ENCODE assay signal across 25 mouse cellular contexts in the genomic region with DNA sequence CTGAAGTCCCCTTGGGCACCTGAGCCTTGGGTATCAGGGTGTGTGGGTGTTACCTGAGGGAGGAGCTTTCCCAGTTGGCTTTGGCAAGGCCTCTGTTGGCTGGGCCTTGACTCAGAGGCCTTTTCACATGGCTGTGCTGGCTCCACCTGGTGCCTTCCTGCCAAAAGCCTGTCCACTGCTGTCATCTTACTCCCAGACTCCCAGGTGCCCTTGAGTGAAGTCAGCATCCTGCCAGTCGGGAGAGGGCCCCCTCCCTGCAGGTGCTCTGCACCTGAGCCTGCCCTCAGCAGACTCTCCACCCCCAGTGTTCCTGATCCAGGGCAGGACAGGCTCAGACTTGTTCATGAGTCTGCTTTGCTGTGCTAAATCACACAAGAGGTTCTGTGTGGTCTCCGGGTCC.
DNase-seq lines count a peak whose midpoint lies in the region; ATAC-seq and TF ChIP-seq lines count a peak whose summit lies in the region.
"Had no signal": no experiment of that assay in that cellular context is flagged by ENCODE, and none has a peak within 500 bp of the region (broad histone marks: within the 10 kb centered on the region; RNA-seq: fewer than 3 reads in every experiment).

No protein-coding gene starts in this region.

- H3K9me3 ChIP-seq in lung, postnatal 0 days (ENCODE audit: low read length): no peaks in the 10 kb centered on the region
- no peaks in the 10 kb centered on the region for H3K9me3 ChIP-seq in stomach, embryonic 15.5 days
- H3K9me3 ChIP-seq: forebrain, embryonic 12.5 days; G1E; hindbrain, embryonic 13.5 days; limb, embryonic 12.5 days; liver, embryonic 13.5 days; lung, embryonic 15.5 days; megakaryocyte, embryonic 14.5 days; neural tube, embryonic 15.5 days had no signal

- no peak for TF ChIP-seq POLR2A in bone marrow macrophage, adult 2 months (IDR thresholded peaks at IDR 0.05; ENCODE audit: borderline replicate concordance, low read depth, low read length)

- no peaks in the 10 kb centered on the region for H3K36me3 ChIP-seq in lung, postnatal 0 days (ENCODE audit: insufficient read depth, low read length)
- no peaks in the 10 kb centered on the region for H3K36me3 ChIP-seq in stomach, embryonic 15.5 days
- H3K36me3 ChIP-seq: forebrain, embryonic 12.5 days; G1E; hindbrain, embryonic 13.5 days; limb, embryonic 12.5 days; liver, embryonic 13.5 days; lung, embryonic 15.5 days; neural tube, embryonic 15.5 days had no signal

- H3K4me2 ChIP-seq in lung, postnatal 0 days (replicated peaks; ENCODE audit: low read depth, low read length): no peak overlapping the region
- H3K4me2 ChIP-seq in stomach, embryonic 15.5 days: no peak overlapping the region
- H3K4me2 ChIP-seq: forebrain, embryonic 12.5 days; hindbrain, embryonic 13.5 days; limb, embryonic 12.5 days; liver, embryonic 13.5 days; lung, embryonic 15.5 days; neural tube, embryonic 15.5 days had no signal

- H3K9ac ChIP-seq in lung, postnatal 0 days (replicated peaks; ENCODE audit: low read depth): no peak overlapping the region
- H3K9ac ChIP-seq in stomach, embryonic 15.5 days: no peak overlapping the region
- H3K9ac ChIP-seq: forebrain, embryonic 12.5 days; hindbrain, embryonic 13.5 days; limb, embryonic 12.5 days; liver, embryonic 13.5 days; lung, embryonic 15.5 days; neural tube, embryonic 15.5 days had no signal

- WGBS in lung, postnatal 0 days: 56% methylated on average over 2 of the region's 2 CpGs
- 63% methylated on average over 2 of the region's 2 CpGs for WGBS in stomach, embryonic 15.5 days

- no peak overlapping the region for H3K27ac ChIP-seq in lung, postnatal 0 days (ENCODE audit: low read length)
- H3K27ac ChIP-seq in bone marrow macrophage, adult 2 months (ENCODE audit: insufficient read depth, low read depth, low read length): peak overlapping the region; percentile 72
- no peak overlapping the region for H3K27ac ChIP-seq in stomach, embryonic 15.5 days
- H3K27ac ChIP-seq: forebrain, embryonic 12.5 days; hindbrain, embryonic 13.5 days; limb, embryonic 12.5 days; liver, embryonic 13.5 days; lung, embryonic 15.5 days; neural tube, embryonic 15.5 days had no signal

- DNase-seq in heart, adult 11 months: peak; percentile 89
- no peak for DNase-seq in heart, postnatal 36 days
- DNase-seq in lung, postnatal 0 days (ENCODE audit: low spot score): no peak
- DNase-seq in lung, postnatal 10 days: no peak
- no peak for DNase-seq in gastrocnemius, adult 18-20 months (ENCODE audit: low spot score)
- DNase-seq: adrenal gland, postnatal 36 days; cerebellum, adult 18-20 months; cerebellum, postnatal 36 days; gastrocnemius, postnatal 36 days; kidney, adult 8-10 months; kidney, postnatal 14 days; layer of hippocampus, postnatal 36 days; liver, embryonic 13.5 days; right cerebral cortex, adult 18-20 months; right cerebral cortex, postnatal 4 days had no signal

- intact Hi-C loops in heart, postnatal 36 days (cut with DNase I): no loop called here

- H3K4me1 ChIP-seq in lung, postnatal 0 days (ENCODE audit: insufficient read depth, low read depth, low read length): no peaks in the 10 kb centered on the region
- peaks cover 32% of the 10 kb centered on the region for H3K4me1 ChIP-seq in bone marrow macrophage, adult 2 months (ENCODE audit: control insufficient read depth, insufficient read depth, low read length)
- H3K4me1 ChIP-seq in stomach, embryonic 15.5 days: no peaks in the 10 kb centered on the region
- H3K4me1 ChIP-seq: forebrain, embryonic 12.5 days; hindbrain, embryonic 13.5 days; liver, embryonic 13.5 days; lung, embryonic 15.5 days; neural tube, embryonic 15.5 days had no signal

- H3K27me3 ChIP-seq in lung, postnatal 0 days (replicated peaks; ENCODE audit: insufficient read depth, low read length): no peaks in the 10 kb centered on the region
- H3K27me3 ChIP-seq in stomach, embryonic 15.5 days (replicated peaks): no peaks in the 10 kb centered on the region
- H3K27me3 ChIP-seq: forebrain, embryonic 12.5 days; hindbrain, embryonic 13.5 days; limb, embryonic 12.5 days; lung, embryonic 15.5 days; megakaryocyte, embryonic 14.5 days; neural tube, embryonic 15.5 days; Patski had no signal

- no peak for TF ChIP-seq EP300 in lung, postnatal 0 days (IDR thresholded peaks at IDR 0.05)

- ATAC-seq in lung, postnatal 0 days: peak; percentile 46
- peak; percentile 66 for ATAC-seq in stomach, embryonic 15.5 days (ENCODE audit: insufficient read depth, low FRiP score, low read depth)
- ATAC-seq: Patski had no signal

- no peak overlapping the region for H3K4me3 ChIP-seq in lung, postnatal 0 days (ENCODE audit: low read depth, low read length)
- H3K4me3 ChIP-seq in bone marrow macrophage, adult 2 months (ENCODE audit: insufficient read depth, low read length): no peak overlapping the region
- H3K4me3 ChIP-seq in stomach, embryonic 15.5 days (replicated peaks): no peak overlapping the region
- H3K4me3 ChIP-seq: forebrain, embryonic 12.5 days; hindbrain, embryonic 13.5 days; limb, embryonic 12.5 days; liver, embryonic 13.5 days; lung, embryonic 15.5 days; megakaryocyte, embryonic 14.5 days; neural tube, embryonic 15.5 days had no signal

- no peak for TF ChIP-seq CTCF in lung, postnatal 0 days (IDR thresholded peaks at IDR 0.05)
- TF ChIP-seq CTCF in bone marrow macrophage, adult 2 months (IDR thresholded peaks at IDR 0.05; ENCODE audit: low read depth, low read length): no peak
